Mouse (Mus musculus) ES-E14 (cell line): ENCODE measurements at regions not wholly inside any gene's neighbourhood (a gene's known extent, or its start where the extent isn't known, plus 50 kb on each side); places are given as distances from the start of the nearest gene placed in this dataset.

Experiments
- DNase-seq: peaks from one replicate; pipeline ENCODE4 v3.0.0-alpha.2; 2013; ENCODE audit warnings: low read depth, low spot score
- H3K27ac ChIP-seq: 2 replicates; pipeline ENCODE4 v1.5.1; 2012; ENCODE audit warnings: low read depth, mild to moderate bottlenecking, low read length, moderate library complexity, mixed read lengths; ENCODE audit not compliant: poor library complexity, insufficient read depth, severe bottlenecking
- H3K36me3 ChIP-seq: 2 replicates; pipeline ENCODE4 v1.6.1; 2012; ENCODE audit warnings: mild to moderate bottlenecking, low read length, moderate library complexity, mixed read lengths; ENCODE audit not compliant: control insufficient read depth, poor library complexity, insufficient read depth, severe bottlenecking
- H3K4me1 ChIP-seq, 2 experiments: fragments of 150-350 bp in 1 of 2; sonication (generic) in 1 of 2; 2 replicates each; pipeline ENCODE4 v1.6.1; 2012; ENCODE audit warnings: low read length in 2 of 2, mild to moderate bottlenecking in 1 of 2, mixed read lengths in 1 of 2; ENCODE audit not compliant: control insufficient read depth in 2 of 2, insufficient read depth in 2 of 2, poor library complexity in 1 of 2
- H3K4me3 ChIP-seq, 2 experiments: fragments of 150-350 bp in 1 of 2; sonication (generic) in 1 of 2; 2 replicates each; pipeline ENCODE4 v1.5.1; 2012; ENCODE audit warnings: low read length in 2 of 2, low read depth in 1 of 2, mild to moderate bottlenecking in 1 of 2, mixed read lengths in 1 of 2; ENCODE audit not compliant: insufficient read depth in 1 of 2, poor library complexity in 1 of 2, severe bottlenecking in 1 of 2
- H3K9ac ChIP-seq: 2 replicates; pipeline ENCODE4 v1.6.1; 2012; ENCODE audit warnings: low read depth, mild to moderate bottlenecking, low read length, mixed read lengths; ENCODE audit not compliant: poor library complexity, insufficient read depth, severe bottlenecking
- H3K9me3 ChIP-seq: fragments of 150-350 bp; sonication (generic); 2 replicates; pipeline ENCODE4 v1.6.1; 2012; ENCODE audit warnings: low read depth, mild to moderate bottlenecking, low read length; ENCODE audit not compliant: control insufficient read depth, insufficient read depth
- CHD2 ChIP-seq: IDR thresholded peaks from 2 replicates; pipeline ENCODE4 v1.6.1; 2014; ENCODE audit warnings: mild to moderate bottlenecking, low read depth, low read length, inconsistent platforms
- HCFC1 ChIP-seq: IDR thresholded peaks from 2 replicates; pipeline ENCODE4 v1.6.1; 2012; ENCODE audit warnings: low read length, inconsistent platforms, borderline replicate concordance; ENCODE audit not compliant: insufficient read depth
- MAFK ChIP-seq: IDR thresholded peaks from 2 replicates; pipeline ENCODE4 v1.6.1; 2014; ENCODE audit warnings: mild to moderate bottlenecking, low read depth, low read length, inconsistent platforms; ENCODE audit not compliant: insufficient read depth
- ZC3H11A ChIP-seq: IDR thresholded peaks from 2 replicates; pipeline ENCODE4 v1.6.1; 2012; ENCODE audit warnings: low read depth, mild to moderate bottlenecking, inconsistent platforms, low read length, borderline replicate concordance
- ZNF384 ChIP-seq: IDR thresholded peaks from 2 replicates; pipeline ENCODE4 v1.6.1; 2012; ENCODE audit warnings: low read depth, low read length, inconsistent platforms
- in situ Hi-C, 2 experiments: fragments of 600-800 bp; cut with MboI; formaldehyde crosslinking; loops; one replicate each; pipeline ENCODE4 v1.15.1; 2025; ENCODE audit warnings: low sequenced_read_pairs in 2 of 2, inconsistent platforms in 1 of 2; ENCODE audit not compliant: unreplicated experiment in 2 of 2

DNA sequence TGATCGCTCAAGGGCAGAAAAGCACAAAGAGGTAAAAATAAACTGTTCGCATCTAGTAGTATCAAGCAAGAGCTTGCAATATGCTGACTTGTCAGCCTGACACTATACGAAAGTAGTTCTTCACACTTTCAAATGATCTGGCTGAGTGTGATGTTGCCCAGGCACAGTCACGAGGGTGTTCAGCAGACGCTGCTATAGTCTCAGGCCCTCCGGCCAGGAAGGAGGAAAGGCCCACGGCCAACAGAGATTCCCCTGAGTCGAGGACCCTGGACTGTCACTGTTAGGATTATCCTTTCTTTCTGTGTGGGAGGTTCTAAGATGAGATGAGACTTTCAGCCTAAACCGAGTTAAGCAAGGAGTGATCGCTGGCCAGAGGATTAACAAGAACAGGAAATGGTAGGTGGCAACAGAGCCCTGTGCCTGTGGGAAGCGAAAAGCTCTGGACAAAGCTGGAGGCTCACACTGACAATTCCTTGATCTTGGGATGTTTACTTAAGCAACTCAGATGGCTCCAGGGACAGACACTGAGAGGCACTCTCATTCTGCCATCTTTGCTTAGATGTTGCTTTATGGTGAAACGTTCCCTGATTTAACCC lies 137.5 kb upstream of the Cttnbp2 start:
- H3K4me3 ChIP-seq, result no peak overlapping the region
- H3K9me3 ChIP-seq, result no peaks in the 10 kb centered on the region
- TF ChIP-seq HCFC1 (no peak), ZC3H11A (no peak), ZNF384 (no peak), MAFK (no peak), CHD2 (no peak)
- H3K9ac ChIP-seq, result no peak overlapping the region
- no peaks in the 10 kb centered on the region for H3K36me3 ChIP-seq
- H3K4me1 ChIP-seq, result no peaks in the 10 kb centered on the region
- in situ Hi-C loops, result no loop called here
- no peak overlapping the region for H3K27ac ChIP-seq
- no peak for DNase-seq

- in situ Hi-C loops, result no loop called here
- Histone ChIP-seq H3K9ac (no peak overlapping the region), H3K4me3 (no peak overlapping the region), H3K36me3 (no peaks in the 10 kb centered on the region), H3K4me1 (no peaks in the 10 kb centered on the region), H3K27ac (no peak overlapping the region), H3K9me3 (no peaks in the 10 kb centered on the region)
- TF ChIP-seq HCFC1 (no peak), ZNF384 (no peak), MAFK (no peak)
- no peak for DNase-seq
Observed at GRCm38 (mm10) chr6:18654275-18654674, 139.6 kb upstream of the Cttnbp2 start.

GRCm38 (mm10) chr6:18656202-18656601 lies 141.6 kb upstream of the Cttnbp2 start:
- Histone ChIP-seq H3K4me1 (no peaks in the 10 kb centered on the region), H3K4me3 (no peak overlapping the region), H3K36me3 (no peaks in the 10 kb centered on the region), H3K9me3 (no peaks in the 10 kb centered on the region), H3K27ac (no peak overlapping the region), H3K9ac (no peak overlapping the region)
- in situ Hi-C loops, result no loop called here
- DNase-seq, result no peak
- TF ChIP-seq HCFC1, result no peak
- no peak for TF ChIP-seq ZC3H11A
- no peak for TF ChIP-seq MAFK
- no peak for TF ChIP-seq ZNF384
- no peak for TF ChIP-seq CHD2

GRCm38 (mm10) chr6:18656772-18657401 lies 142.2 kb upstream of the Cttnbp2 start:
- H3K4me1 ChIP-seq, result no peaks in the 10 kb centered on the region
- H3K36me3 ChIP-seq, result no peaks in the 10 kb centered on the region
- H3K27ac ChIP-seq, result no peak overlapping the region
- H3K9me3 ChIP-seq, result no peaks in the 10 kb centered on the region
- in situ Hi-C loops, result no loop called here
- DNase-seq, result no peak
- no peak overlapping the region for H3K4me3 ChIP-seq
- TF ChIP-seq CHD2 (no peak), ZC3H11A (no peak), ZNF384 (no peak), MAFK (no peak), HCFC1 (no peak)
- no peak overlapping the region for H3K9ac ChIP-seq

GRCm38 (mm10) chr6:18664687-18665086 lies 150.0 kb upstream of the Cttnbp2 start:
- in situ Hi-C loops, result no loop called here
- TF ChIP-seq CHD2 (no peak), MAFK (no peak), ZNF384 (no peak), HCFC1 (no peak), ZC3H11A (no peak)

More at GRCm38 (mm10) chr6:18664687-18665086, 150.0 kb upstream of the Cttnbp2 start:
- H3K36me3 ChIP-seq, result no peaks in the 10 kb centered on the region
- H3K4me1 ChIP-seq, result no peaks in the 10 kb centered on the region
- no peak for DNase-seq
- no peak overlapping the region for H3K27ac ChIP-seq
- H3K9ac ChIP-seq, result no peak overlapping the region
- no peak overlapping the region for H3K4me3 ChIP-seq
- H3K9me3 ChIP-seq, result no peaks in the 10 kb centered on the region
